Mouse (Mus musculus) E14TG2a.4 (cell line): ENCODE data around the gene Acad11.
A peak's percentile ranks its signal among the peaks of the same experiment; 100 is the strongest.

Experiments
- H3K27me3 ChIP-seq: 2 replicates; pipeline ENCODE4 v1.6.1; 2014; ENCODE audit warnings: low read length, control low read depth; ENCODE audit not compliant: insufficient read depth
- H3K36me3 ChIP-seq: 2 replicates; pipeline ENCODE4 v1.6.1; 2014; ENCODE audit warnings: low read length, control low read depth; ENCODE audit not compliant: insufficient read depth
- H3K4me1 ChIP-seq: replicated peaks from 2 replicates; pipeline ENCODE4 v1.6.1; 2014; ENCODE audit warnings: low read depth, low read length, control low read depth
- H3K4me3 ChIP-seq: replicated peaks from 2 replicates; pipeline ENCODE4 v1.5.1; 2014; ENCODE audit warnings: mild to moderate bottlenecking, low read length
- H3K9me3 ChIP-seq: 2 replicates; pipeline ENCODE4 v1.6.1; 2014; ENCODE audit warnings: low read length, control low read depth
- CTCF ChIP-seq: conservative IDR thresholded peaks from 2 replicates; pipeline ENCODE4 v1.5.1; 2014; ENCODE audit warnings: low read length
- NANOG ChIP-seq: IDR thresholded peaks from 2 replicates; pipeline ENCODE4 v1.6.1; 2014; ENCODE audit warnings: borderline replicate concordance, low read length, mixed read lengths
- POU5F1 ChIP-seq: IDR thresholded peaks from 2 replicates; pipeline ENCODE4 v1.6.1; 2014; ENCODE audit warnings: low read length, borderline replicate concordance

Acad11 gene

DNA sequence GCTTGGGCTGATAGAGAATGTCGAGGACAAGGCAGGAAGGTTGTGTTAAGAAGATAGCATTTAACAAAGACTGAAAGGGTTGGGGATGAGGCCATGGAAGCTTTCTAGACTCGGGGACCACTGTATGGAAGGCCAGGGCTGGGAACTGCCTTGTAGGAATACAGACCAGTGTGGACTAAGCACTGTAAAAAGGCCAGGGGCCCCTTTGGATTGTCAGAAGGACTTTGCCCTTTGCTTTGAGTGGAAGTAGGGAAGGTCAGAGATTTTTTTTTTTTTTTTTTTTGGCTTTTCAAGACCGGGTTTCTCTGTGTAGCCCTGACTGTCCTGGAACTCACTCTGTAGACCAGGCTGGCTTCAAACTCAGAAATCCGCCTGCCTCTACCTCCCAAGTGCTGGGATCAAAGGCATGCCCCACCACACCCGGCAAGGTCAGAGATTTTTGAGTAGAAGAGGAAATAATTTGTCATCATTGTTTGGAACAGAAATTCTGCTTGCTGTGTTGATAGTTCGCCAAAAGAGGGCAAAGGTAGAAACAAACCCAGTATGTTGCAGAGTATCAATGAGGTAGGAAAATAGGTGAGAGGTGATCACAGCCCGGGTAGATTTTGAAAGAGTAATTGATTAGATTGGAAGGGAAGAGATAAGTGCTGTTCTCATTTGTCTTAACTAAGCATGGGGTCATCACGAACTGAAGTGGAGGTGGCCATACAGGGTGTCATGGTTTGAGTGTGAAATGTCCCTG, 7.9 kb downstream of the Acad11 start:
- no peaks in the 10 kb centered on the region for H3K9me3 ChIP-seq
- no peaks in the 10 kb centered on the region for H3K36me3 ChIP-seq
- no peak overlapping the region for H3K4me3 ChIP-seq
- no peaks in the 10 kb centered on the region for H3K27me3 ChIP-seq
- H3K4me1 ChIP-seq: peaks cover 7% of the 10 kb centered on the region
- TF ChIP-seq NANOG: no peak
- TF ChIP-seq CTCF: no peak
- TF ChIP-seq POU5F1: no peak

DNA sequence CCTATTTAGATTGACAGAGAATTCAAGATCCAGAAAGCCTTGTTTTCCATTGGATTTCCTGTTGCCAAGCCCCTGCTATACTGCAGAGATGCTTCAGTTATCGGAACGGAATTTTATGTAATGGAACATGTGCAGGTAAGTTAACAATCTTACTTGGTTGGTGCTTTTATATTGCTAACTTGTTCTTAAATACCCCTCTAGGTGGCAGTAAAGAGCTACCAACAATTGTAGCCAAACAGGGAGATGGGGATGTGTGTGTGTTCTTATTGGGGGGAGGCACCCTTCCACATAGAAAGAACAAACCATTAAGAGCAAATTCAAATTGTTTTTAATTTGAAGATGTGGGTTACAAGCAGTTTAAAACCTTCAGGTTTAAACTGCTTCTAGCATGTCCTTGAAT, 12.6 kb downstream of the Acad11 start:
- no peaks in the 10 kb centered on the region for H3K27me3 ChIP-seq
- peaks cover 7% of the 10 kb centered on the region; the same call in 1 of the 2 replicates for H3K36me3 ChIP-seq
- TF ChIP-seq POU5F1: no peak
- no peak for TF ChIP-seq NANOG
- TF ChIP-seq CTCF: peak; percentile 77
- no peak overlapping the region for H3K4me3 ChIP-seq
- 0 out of 2 replicates have a peak, but pooled peaks cover under 1% of the 10 kb centered on the region for H3K4me1 ChIP-seq
- no peaks in the 10 kb centered on the region for H3K9me3 ChIP-seq

DNA sequence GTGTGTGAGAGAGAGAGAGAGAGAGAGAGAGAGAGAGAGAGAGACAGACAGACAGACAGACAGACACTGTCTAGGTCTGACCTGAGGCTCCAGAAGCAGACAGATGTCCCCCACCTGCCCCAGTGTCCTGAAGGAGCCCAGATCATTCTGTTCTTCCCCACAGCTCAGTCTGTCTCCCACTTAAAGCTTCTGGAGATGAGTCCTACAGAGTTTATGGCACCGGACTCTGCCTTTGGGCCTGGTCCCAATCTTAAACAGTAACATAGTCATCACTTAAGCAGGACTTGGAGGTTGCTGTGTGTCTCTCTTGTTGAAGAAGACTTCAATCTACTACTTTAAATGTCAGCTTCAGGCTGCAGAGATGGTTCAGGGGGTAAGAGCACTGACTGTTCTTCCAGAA, 15.6 kb downstream of the Acad11 start:
- Histone ChIP-seq H3K4me3 (no peak overlapping the region), H3K27me3 (no peaks in the 10 kb centered on the region), H3K36me3 (peaks cover 26% of the 10 kb centered on the region), H3K4me1 (peaks cover 5% of the 10 kb centered on the region), H3K9me3 (no peaks in the 10 kb centered on the region)
- TF ChIP-seq CTCF: no peak
- TF ChIP-seq POU5F1: no peak
- no peak for TF ChIP-seq NANOG

DNA sequence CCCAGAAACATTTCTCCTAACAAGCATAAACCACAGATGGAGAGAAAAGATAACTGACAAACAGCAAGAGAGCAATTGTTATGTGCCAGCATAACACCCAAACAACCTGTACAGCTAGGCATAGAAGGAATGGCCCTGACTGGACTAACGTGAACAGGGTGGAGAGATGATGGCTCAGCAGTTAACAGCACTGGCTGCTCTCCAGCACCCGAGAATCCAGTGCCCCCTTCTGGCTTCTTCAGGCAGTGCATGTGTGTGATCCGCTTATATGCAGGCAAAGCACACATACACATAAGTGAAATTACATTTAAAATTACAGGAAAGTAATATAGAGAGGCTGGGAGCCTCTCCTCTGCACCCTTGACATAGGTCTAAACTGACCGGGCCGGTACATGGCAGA, 16.2 kb downstream of the Acad11 start:
- peak; percentile 89 for TF ChIP-seq CTCF
- TF ChIP-seq POU5F1: no peak
- no peaks in the 10 kb centered on the region for H3K27me3 ChIP-seq
- H3K36me3 ChIP-seq: peaks cover 30% of the 10 kb centered on the region
- no peak overlapping the region for H3K4me3 ChIP-seq
- no peaks in the 10 kb centered on the region for H3K9me3 ChIP-seq
- H3K4me1 ChIP-seq: peaks cover 11% of the 10 kb centered on the region

DNA sequence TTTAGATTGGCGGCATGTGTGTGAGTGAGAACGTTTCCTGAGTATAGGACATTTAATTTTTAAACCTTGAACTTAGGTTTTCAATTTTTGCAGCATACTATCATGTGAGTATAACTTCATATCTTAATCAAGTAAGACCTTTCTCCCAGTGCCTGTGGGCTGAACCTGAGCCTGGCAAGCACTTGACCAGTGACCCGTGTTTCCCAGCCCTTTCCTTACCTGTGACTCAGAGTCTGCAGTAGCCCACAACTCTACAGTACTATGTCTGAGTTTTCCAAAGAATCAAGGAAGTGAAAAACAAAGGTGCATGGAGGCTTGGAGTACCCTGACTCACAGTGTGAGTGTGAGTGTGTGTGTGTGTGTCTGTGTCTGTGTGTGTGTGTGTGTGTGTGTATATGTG, 16.9 kb downstream of the Acad11 start:
- no peaks in the 10 kb centered on the region for H3K9me3 ChIP-seq
- no peak for TF ChIP-seq POU5F1
- TF ChIP-seq NANOG: no peak
- TF ChIP-seq CTCF: no peak
- H3K36me3 ChIP-seq: peaks cover 35% of the 10 kb centered on the region

DNA sequence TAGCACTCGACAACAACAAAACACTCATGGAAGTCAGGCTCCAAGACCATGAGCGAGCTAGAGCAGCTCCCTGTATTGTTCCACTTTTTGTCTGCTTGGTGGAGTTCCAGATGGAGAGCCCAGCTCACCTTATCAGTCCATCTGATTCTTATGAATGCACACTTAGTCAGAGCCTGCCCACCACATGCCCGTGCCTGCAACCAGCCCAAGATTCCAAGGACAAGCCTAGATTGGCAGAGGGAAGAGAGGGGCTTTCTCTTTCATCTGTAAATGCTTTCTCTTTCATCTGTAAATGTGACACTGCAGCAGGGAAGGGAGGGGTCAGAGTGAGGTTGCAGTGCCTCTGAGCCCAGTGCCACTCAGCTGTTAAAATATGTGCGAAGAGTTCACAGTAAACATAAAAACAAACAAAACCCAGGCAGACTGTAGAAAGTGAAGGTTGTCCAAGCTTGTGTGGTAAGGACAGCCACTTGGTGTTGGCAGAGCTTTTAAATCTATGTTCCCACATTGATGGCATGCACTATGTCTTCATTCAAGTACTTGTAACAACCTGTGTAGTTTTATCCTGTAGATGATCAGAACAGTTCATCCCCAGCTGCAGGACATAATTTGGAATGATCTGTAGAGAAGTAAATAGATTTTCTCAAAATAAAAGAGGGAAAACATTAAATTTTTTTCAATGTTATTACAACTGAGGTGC, 22.7 kb downstream of the Acad11 start:
- peaks cover 28% of the 10 kb centered on the region for H3K36me3 ChIP-seq
- no peaks in the 10 kb centered on the region for H3K27me3 ChIP-seq
- TF ChIP-seq CTCF (no peak), POU5F1 (no peak), NANOG (no peak)
- H3K9me3 ChIP-seq: no peaks in the 10 kb centered on the region
- peak overlapping the region; percentile 14; the same call in 1 of the 2 replicates for H3K4me3 ChIP-seq
- H3K4me1 ChIP-seq: peaks cover 60% of the 10 kb centered on the region

More for the DNA sequence above, 16.9 kb downstream of the Acad11 start:
- H3K27me3 ChIP-seq: no peaks in the 10 kb centered on the region
- peaks cover 17% of the 10 kb centered on the region for H3K4me1 ChIP-seq
- H3K4me3 ChIP-seq: no peak overlapping the region

DNA sequence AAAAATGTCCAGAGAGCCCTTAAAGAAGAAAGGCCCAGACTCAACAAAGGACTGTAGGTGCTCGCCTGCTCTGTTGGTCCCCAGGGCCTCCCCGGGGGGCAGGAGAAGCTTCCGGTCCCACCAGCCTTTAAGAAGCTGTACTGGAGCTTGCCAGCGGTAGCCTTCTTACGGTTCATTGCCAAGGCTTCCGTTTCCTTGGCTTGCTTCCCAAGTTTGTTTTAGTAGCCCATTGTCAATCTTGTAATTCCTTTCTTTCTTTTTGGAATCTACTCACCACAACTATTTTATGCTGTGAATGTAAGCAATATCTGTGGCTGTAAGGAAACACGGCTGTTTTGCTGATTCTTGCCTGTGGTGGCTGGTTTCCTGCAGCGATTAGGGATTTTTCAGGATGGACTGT, 25.4 kb downstream of the Acad11 start:
- Histone ChIP-seq H3K4me3 (peak overlapping the region; percentile 39; the same call in 1 of the 2 replicates), H3K9me3 (no peaks in the 10 kb centered on the region), H3K27me3 (no peaks in the 10 kb centered on the region), H3K4me1 (peaks cover 58% of the 10 kb centered on the region), H3K36me3 (peaks cover 18% of the 10 kb centered on the region)
- TF ChIP-seq NANOG: no peak
- no peak for TF ChIP-seq CTCF
- no peak for TF ChIP-seq POU5F1

DNA sequence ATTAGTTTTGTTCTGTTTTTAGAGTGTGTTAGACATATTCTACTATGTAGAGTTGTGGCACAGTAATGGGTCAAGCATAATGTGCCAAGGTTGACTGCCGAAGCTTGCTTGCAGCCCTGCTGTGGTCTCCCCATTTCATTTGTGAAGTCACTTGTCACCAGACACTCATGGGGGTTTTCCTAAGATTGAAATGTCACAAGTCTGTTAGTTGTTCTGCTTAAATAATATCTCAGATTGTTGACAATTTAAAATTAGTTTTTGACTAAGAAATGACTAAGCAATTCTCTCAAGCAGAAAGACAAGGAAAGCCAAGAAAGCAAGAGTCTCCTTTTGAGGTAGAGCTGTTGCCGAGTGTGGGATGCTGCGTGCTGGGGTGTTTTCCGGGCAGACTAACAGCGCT, 29.8 kb downstream of the Acad11 start:
- no peak for TF ChIP-seq NANOG
- no peak for TF ChIP-seq CTCF
- TF ChIP-seq POU5F1: no peak
- no peaks in the 10 kb centered on the region for H3K9me3 ChIP-seq
- H3K4me1 ChIP-seq: peaks cover 14% of the 10 kb centered on the region
- peaks cover 21% of the 10 kb centered on the region for H3K36me3 ChIP-seq
- no peaks in the 10 kb centered on the region for H3K27me3 ChIP-seq
- no peak overlapping the region for H3K4me3 ChIP-seq

DNA sequence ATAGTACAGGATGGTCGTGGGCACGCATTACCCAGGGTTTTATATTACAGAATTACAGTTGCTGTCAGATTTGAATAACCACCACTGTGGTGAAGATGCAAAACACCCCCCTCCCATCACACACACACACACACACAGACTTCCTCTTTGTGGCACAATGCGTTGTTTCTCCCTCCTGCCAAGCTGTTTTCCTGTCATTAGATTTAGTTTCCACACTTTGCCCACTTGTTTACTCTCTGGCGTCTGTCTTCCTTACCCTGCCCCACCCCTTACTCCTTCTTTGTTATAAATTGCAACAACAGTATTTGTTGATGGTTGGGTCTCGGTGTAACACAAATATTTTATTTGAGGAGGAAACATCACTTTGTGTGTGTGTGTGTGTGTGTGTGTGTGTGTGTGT, 35.1 kb downstream of the Acad11 start:
- Histone ChIP-seq H3K9me3 (no peaks in the 10 kb centered on the region), H3K4me3 (no peak overlapping the region), H3K27me3 (peaks cover 12% of the 10 kb centered on the region), H3K4me1 (peaks cover 46% of the 10 kb centered on the region), H3K36me3 (peaks cover 12% of the 10 kb centered on the region; the same call in 1 of the 2 replicates)
- TF ChIP-seq POU5F1: no peak
- TF ChIP-seq CTCF: no peak
- TF ChIP-seq NANOG: no peak
